Mouse (Mus musculus) gastrocnemius, postnatal 36 days (tissue): Measurements from ENCODE around the gene Mst1. TPM values are rescaled to one million over a fixed set of nuclear protein-coding genes. Genes with fewer than 3 reads are reported as not detected.

ENCODE experiments used
- DNase-seq, 2 experiments: peaks; one replicate each; pipeline ENCODE4 v3.0.0; 2022
- intact Hi-C: fragments of 180-260 bp; cut with DNase I; formaldehyde crosslinking; loops from one replicate; pipeline ENCODE4 v1.15.1; 2025
- total RNA-seq, 2 experiments: library from RNA; stranded (reverse); gene quantifications; 2 replicates each; pipeline ENCODE4 v1.2.3; 2021

The Mst1 gene
- total RNA-seq, 2 experiments from 2014 or later, result not detected

GRCm38 (mm10) chr9:108055661-108056237 is 24.5 kb upstream of the Mst1 start:
- DNase-seq, result no peak
- intact Hi-C loops, result no loop called here

- DNase-seq, result peak in 1 of 2 experiments; percentile 15
These were observed 23.6 kb upstream of the Mst1 start for GRCm38 (mm10) chr9:108056361-108057261.

DNA sequence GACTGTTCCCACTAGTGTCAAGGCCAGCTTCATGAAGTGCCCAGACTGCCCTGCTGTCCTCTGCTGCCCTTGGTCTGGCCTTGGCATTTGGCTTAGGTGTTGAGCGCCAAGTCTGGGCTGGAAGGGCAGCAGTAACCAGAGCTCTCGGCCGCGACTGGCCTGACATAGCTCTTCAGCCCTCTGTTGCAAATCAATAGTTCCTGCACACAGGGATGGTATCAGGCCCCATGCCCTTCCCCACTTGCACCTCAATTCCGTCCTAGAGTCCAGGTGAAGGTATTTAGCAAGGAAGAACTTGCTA is 23.0 kb upstream of the Mst1 start:
- DNase-seq, result peak in 1 of 2 experiments; percentile 52
- intact Hi-C loops, result no loop called here

More at GRCm38 (mm10) chr9:108056361-108057261, 23.6 kb upstream of the Mst1 start:
- intact Hi-C loops, result no loop called here

DNA sequence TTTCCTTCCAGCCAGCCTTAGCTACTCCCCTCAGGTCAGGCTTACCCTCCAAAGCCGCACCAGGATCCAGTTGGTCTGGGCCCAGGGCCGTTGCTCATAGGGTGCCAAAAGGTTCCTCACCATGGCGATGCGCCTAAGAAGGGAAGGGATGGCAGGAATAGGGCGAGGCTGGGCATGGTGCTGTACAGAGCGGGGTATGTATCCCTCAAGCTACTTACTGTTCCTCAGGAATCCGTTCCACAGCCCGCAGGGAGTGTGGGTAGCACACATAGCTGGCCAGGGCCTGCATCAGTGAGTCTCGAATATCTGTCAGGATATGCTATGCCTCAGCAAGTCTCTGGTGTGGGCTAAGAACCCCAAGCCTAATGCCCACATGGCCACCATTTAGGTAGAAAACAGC is 21.9 kb upstream of the Mst1 start:
- DNase-seq, result peak in 1 of 2 experiments; percentile 5
- intact Hi-C loops, result no loop called here

DNA sequence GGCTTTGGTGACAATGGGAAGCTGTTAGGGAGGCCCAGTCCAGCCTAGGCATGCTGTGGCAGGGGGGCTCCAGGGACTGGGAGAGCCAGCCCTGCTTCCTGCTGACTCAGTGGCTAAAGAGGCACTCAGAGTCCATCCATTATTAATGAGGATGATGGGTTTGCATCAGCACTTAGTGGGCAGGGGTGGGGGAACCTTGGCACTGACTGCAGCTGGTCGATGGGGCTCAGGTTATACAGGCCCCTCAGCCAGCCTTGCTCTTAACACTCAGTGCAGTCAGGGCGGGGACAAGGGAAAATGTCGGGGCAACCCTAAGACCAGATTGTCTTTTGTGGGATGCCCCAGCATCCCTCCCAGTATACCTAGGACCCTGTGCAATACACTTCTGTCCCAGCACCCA is 18.1 kb upstream of the Mst1 start:
- no peak for DNase-seq
- intact Hi-C loops, result no loop called here

DNA sequence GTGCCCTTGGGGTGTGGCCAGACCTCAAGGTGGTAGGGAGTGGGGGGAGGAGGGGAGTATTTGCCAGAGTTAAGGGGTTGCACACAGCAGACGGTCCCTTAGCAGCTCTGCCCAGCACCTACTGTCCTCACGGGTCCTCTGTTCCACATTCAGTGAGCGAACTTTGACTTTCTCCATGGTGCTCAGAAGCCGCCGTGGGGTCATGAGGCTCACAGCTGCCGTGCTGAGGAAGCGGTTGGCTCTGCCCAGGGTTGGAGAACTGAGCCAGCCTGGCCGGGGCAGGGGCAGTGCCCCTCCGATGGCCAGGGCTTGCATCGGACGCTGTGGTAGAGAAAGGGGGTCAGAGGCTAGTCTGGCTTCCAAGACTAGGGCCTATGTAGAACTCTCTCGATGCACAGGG is 16.9 kb upstream of the Mst1 start:
- intact Hi-C loops, result no loop called here
- no peak for DNase-seq

DNA sequence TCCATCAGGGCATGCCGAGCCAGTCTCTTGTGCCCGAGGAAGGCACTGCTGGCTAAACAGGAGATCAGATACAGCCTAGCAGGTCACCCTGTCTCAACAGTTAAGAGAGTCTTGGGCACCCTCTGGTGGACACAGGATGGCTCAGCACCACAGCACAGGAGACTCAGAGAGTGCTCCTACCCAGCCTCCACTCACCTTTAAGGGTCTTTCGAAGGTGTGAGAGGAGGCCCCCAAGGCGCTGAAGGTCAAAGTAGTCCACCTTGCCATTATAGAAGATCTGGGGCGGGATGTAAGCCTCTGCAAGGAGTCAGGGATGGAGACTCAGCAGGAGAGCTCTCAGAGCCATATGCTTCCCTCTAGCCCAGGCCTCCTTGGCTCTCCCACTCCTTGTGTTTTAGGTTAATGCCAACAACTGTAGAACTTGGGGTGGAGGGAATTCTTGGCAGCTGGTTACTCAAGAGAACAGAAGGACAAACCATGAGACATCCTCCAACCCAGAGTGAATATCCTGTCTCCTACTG is 14.7 kb upstream of the Mst1 start:
- intact Hi-C loops, result loop anchor here (2.0 kb wide), 1 partner anchor 161 kb away; no protein-coding TSS in a partner anchor
- peak; percentile 55 to 56 for DNase-seq

DNA sequence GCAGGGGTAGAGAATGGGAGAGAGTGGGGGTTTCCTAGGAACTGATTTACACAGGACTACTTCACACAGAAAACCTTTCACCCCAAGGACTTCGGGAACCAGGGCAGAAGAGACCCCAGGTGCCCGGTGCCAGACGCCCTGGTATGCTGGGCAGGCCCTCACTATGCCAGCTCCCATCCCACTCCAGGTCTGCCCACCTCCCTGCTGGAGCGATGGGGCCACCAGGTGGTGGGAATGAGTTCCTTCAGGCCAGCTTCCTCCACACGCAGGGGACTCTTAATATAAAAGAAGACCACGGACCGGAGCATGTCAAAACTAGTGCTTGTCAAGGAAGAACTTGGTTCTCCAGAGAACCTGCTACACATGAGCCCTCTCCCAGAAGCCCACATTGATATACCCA is 13.0 kb upstream of the Mst1 start:
- no peak for DNase-seq
- intact Hi-C loops, result loop anchor here (2.0 kb wide), 1 partner anchor 162 kb away; no protein-coding TSS in a partner anchor

- peak; percentile 73 to 80 for DNase-seq
- intact Hi-C loops, result loop anchor here (1.0 to 2.0 kb wide), 2 partner anchors 105 to 163 kb away; no protein-coding TSS in a partner anchor
These were observed 12.3 kb upstream of the Mst1 start for GRCm38 (mm10) chr9:108067900-108068299.

- intact Hi-C loops, result no loop called here
- no peak for DNase-seq
These were observed 11.2 kb upstream of the Mst1 start for GRCm38 (mm10) chr9:108069007-108069406.

GRCm38 (mm10) chr9:108069529-108069928 is 10.7 kb upstream of the Mst1 start:
- intact Hi-C loops, result no loop called here
- no peak for DNase-seq

- intact Hi-C loops, result no loop called here
- DNase-seq, result no peak
These were observed 8.4 kb upstream of the Mst1 start for GRCm38 (mm10) chr9:108071801-108072200.

DNA sequence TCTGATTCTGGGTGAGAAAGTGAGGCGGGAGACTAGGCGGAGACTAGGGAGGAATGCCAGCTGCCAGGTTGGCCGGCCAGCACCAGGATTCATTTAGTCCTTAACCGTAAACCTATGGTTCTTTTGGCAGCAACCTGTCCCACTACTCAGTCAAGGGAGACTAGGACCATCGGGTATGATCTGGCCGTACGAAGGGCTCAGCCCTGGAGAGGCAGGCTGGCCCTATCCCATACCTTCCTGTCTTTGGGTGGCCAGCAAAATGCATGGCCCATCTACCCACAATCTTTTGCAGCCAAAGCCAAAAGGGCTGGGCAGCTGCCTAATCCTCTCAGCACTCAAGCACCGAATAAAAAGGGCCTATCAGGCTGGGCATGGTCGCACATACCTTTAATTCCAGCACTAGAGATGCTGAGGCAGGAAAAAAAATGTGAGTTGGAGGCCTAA is 7.7 kb upstream of the Mst1 start:
- no peak for DNase-seq
- intact Hi-C loops, result no loop called here

DNA sequence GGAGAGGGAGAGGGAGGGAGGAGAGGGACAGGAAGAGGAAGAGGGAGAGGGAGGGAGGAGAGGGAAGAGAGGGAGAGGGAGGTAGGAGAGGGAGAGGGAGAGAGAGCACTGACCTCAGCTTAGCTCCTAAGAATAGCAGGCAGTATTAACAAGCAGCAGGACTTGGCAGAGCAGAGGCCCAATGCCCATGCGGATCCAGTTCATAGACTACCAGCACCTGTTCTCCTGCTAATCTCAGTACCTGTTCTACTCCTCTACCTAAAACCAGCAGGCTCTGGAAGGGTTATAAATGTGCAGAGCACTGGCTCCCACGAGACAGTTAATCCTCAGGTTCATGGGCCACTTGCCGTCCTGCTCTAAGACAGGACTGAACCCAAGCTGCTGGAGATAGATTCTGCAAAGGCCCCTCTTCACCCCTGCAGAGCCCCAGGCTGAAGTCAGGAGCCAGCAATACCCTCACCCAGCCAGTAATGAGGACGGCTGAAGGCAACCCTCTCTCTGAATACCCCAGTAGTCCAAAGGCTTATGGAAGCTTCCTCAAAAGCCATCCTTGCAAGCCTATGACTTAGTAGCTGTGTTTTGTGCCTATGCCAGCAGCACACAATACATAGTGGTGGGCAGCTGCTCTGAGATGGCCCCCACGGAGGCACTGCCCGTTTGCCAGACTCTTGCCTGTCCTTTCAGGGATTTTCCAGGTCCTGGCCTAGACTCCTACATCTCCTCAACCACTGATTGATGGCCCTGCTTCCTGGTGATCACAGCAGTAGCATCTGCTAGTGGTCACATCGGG is 6.9 kb upstream of the Mst1 start:
- no peak for DNase-seq
- intact Hi-C loops, result no loop called here

- DNase-seq, result no peak
- intact Hi-C loops, result no loop called here
These were observed 2.3 kb downstream of the Mst1 start for GRCm38 (mm10) chr9:108082549-108082948.

DNA sequence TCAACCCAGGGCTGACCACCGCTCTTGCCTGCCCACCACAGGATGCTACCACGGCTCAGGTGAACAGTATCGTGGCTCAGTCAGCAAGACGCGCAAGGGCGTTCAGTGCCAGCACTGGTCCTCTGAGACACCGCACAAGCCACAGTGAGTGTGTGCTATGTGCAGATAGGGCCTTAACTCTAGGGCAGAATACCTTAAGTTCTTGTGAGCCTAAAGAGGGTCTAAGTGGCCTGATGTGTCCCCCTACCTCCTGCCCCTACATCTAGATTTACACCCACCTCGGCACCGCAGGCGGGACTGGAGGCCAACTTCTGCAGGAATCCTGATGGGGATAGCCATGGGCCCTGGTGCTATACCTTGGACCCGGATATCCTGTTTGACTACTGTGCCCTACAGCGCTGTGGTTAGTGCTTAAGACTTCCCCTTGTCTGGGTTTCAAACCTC is 2.8 kb downstream of the Mst1 start, which contains the start of gene Rnf123:
Rnf123 (minus strand) TSS at position 359 of the 444 bp plus-strand sequence.
- intact Hi-C loops, result no loop called here

GRCm38 (mm10) chr9:108083561-108083960 is 3.3 kb downstream of the Mst1 start:
- no peak for DNase-seq
- intact Hi-C loops, result no loop called here

More for the DNA sequence above, 2.8 kb downstream of the Mst1 start, which contains the start of gene Rnf123:
- no peak for DNase-seq

- intact Hi-C loops, result no loop called here
- no peak for DNase-seq
These were observed 5.0 kb downstream of the Mst1 start for GRCm38 (mm10) chr9:108085261-108085660.

- intact Hi-C loops, result loop anchor here (5.0 kb wide), 1 partner anchor 202 kb away; the partner anchor contains the start of gene Nicn1
- DNase-seq, result no peak
These were observed 10.4 kb downstream of the Mst1 start for GRCm38 (mm10) chr9:108090611-108091120.

DNA sequence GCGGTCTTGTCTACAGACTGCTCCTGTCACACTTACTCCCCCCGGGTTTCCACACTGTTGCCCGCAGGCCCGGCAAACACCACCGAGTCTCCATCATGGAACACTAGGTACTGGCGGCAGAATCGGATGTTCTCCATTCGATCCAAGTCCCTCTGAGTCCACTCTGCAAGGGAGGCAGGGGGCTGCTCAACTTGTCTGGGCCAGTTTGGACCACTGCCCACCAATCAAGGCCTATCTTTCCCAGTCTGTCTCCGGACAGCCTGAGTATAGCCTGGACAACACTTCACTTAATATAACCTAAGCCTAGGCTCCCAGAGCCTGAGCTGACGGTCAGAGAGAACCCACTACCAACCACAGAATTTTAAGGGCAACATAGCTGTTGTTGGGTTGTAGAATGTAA is 13.3 kb downstream of the Mst1 start:
- intact Hi-C loops, result loop anchor here (5.0 kb wide), 1 partner anchor 199 kb away; the partner anchor contains the start of gene Nicn1
- no peak for DNase-seq
